Mouse (Mus musculus) embryonic facial prominence, embryonic 10.5 days (tissue): ENCODE measurements around the gene Nup93. TPM values are rescaled to one million over a fixed set of nuclear protein-coding genes. Genes with fewer than 3 reads are reported as not detected.

ENCODE experiments used
- DNase-seq: peaks from one replicate; pipeline ENCODE4 v3.0.0-alpha.2; 2017; ENCODE audit warnings: low spot score
- H3K27ac ChIP-seq: fragments of 300-500 bp; sonication (generic); replicated peaks from 2 replicates; pipeline ENCODE4 v1.5.1; 2016; ENCODE audit warnings: mild to moderate bottlenecking
- H3K27me3 ChIP-seq: fragments of 300-500 bp; sonication (generic); replicated peaks from 2 replicates; pipeline ENCODE4 v1.6.1; 2016; ENCODE audit warnings: low read depth, mild to moderate bottlenecking; ENCODE audit not compliant: poor library complexity, severe bottlenecking
- H3K36me3 ChIP-seq: fragments of 300-500 bp; sonication (generic); replicated peaks from 2 replicates; pipeline ENCODE4 v1.6.1; 2016; ENCODE audit warnings: mild to moderate bottlenecking, moderate library complexity
- H3K4me1 ChIP-seq: fragments of 300-500 bp; sonication (generic); 2 replicates; pipeline ENCODE4 v1.6.1; 2016
- H3K4me3 ChIP-seq: fragments of 300-500 bp; sonication (generic); 2 replicates; pipeline ENCODE4 v1.5.1; 2016; ENCODE audit warnings: mild to moderate bottlenecking, moderate library complexity
- H3K9me3 ChIP-seq: fragments of 300-500 bp; sonication (generic); 2 replicates; pipeline ENCODE4 v1.6.1; 2016; ENCODE audit warnings: mild to moderate bottlenecking
- WGBS: fragments of 180-500 bp; shearing (Covaris S2); methylation state at CpG from one replicate; pipeline ENCODE4 v1.1.7; 2016; 5-methylcytosine and 5-hydroxymethylcytosine counted together
- polyA plus RNA-seq: library from polyadenylated mRNA; unstranded; fragments of >200 nt; fragmentation: Nextera tagmentation; extraction: Ambion mirVana; gene quantifications from 2 replicates; pipeline ENCODE4 v1.2.1, GENCODE M21; 2016

The Nup93 gene
- polyA plus RNA-seq, 1 experiment from 2014 or later: 150 TPM

- no peaks in the 10 kb centered on the region for H3K4me1 ChIP-seq
- 81% methylated on average over 5 of the region's 5 CpGs for WGBS
- H3K36me3 ChIP-seq: no peaks in the 10 kb centered on the region
- H3K4me3 ChIP-seq: no peak overlapping the region
- no peaks in the 10 kb centered on the region for H3K27me3 ChIP-seq
- H3K9me3 ChIP-seq: no peaks in the 10 kb centered on the region
- H3K27ac ChIP-seq: no peak overlapping the region
- DNase-seq: no peak
Observed at GRCm38 (mm10) chr8:94280001-94280613, 65.7 kb downstream of the Nup93 start.

DNA sequence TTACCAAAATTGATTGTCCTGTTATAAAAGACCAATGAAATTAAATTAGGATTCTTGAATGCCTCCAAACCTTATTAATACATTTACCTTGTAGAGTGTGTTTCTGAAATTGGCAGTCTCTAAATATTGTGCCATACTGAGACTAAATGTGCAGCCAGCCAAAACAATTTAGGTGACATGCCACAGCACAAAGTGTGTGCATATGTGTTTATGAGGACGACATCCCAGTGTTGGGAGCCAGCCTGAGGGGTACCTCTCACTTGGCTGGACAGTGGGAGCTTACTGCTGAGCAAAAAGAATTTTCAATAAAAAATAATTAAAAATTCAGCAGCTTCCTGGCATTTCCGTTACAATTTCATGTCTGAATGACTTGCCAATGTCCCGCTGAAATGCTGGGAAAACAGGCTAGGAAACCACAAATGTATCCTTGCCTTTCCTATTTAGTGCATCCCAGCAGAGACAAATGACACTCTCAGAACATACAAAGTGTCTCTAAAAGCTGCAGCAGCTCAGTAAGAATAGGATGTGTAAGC, 68.2 kb downstream of the Nup93 start:
- Histone ChIP-seq H3K4me3 (no peak overlapping the region), H3K27ac (no peak overlapping the region), H3K27me3 (no peaks in the 10 kb centered on the region), H3K9me3 (no peaks in the 10 kb centered on the region), H3K4me1 (no peaks in the 10 kb centered on the region), H3K36me3 (no peaks in the 10 kb centered on the region)
- 92% methylated on average over 3 of the region's 3 CpGs for WGBS
- no peak for DNase-seq

DNA sequence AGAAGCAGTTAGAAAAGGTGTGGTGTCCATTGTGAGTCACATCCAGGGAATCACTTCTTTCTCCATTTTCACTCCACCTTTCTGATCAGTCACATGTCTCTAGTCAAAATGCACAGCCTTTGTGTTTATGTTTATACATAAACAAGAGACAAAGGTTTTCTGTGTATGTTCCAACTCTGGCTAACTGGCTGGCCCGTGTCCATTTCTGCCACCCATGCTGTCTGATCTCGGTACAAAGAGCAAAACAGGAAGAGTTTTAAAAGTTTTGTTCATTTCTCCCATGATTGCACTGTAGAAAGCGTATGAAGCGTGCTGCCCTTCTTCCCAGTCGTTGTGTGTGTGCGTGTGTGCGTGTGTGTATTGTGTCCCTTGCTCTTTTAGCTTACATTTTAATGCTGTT, 69.8 kb downstream of the Nup93 start:
- Histone ChIP-seq H3K4me3 (no peak overlapping the region), H3K27ac (no peak overlapping the region), H3K27me3 (no peaks in the 10 kb centered on the region), H3K36me3 (no peaks in the 10 kb centered on the region), H3K4me1 (no peaks in the 10 kb centered on the region), H3K9me3 (no peaks in the 10 kb centered on the region)
- 88% methylated on average over 7 of the region's 7 CpGs for WGBS
- no peak for DNase-seq

DNA sequence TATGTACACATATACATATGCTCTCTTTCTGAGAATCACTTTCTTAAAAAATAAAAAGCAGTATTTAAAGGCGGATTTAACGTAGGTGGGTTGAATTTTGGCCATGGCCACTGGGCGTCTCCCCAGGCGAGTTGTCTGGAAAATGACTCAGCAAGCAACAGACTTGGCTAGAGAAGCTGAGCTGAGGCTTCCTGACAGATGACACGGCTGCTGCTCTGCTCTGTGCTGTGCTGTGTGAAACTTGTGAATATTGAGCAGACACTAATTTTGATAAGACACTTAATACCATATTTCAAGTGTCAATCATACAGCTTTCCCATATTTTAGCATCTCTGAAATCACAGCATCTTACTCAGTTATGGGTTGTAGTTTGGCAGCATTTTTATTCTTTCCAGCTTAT, 76.2 kb downstream of the Nup93 start:
- Histone ChIP-seq H3K36me3 (peaks cover 28% of the 10 kb centered on the region), H3K27me3 (no peaks in the 10 kb centered on the region), H3K4me3 (no peak overlapping the region), H3K27ac (no peak overlapping the region), H3K9me3 (no peaks in the 10 kb centered on the region), H3K4me1 (no peaks in the 10 kb centered on the region)
- WGBS: 95% methylated on average over 5 of the region's 5 CpGs
- no peak for DNase-seq

DNA sequence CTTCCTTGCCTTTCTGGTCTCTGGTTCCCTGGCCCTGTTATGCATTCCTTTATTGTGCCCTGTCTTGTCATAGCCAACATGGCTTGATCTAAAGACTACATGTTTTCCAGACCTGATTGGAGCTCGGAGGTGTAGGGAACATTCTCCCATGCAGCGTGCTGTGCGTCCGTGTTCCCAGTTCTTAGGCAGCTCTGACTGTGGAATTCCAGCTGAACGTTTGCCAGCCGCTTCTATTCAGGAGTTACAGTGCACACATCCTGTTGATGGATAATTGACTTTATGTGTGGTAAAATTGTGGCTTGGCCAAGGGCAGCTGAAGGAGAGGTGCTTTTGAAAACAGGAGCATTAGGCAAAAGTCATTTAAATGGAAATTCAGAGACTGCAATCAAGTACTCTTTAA, 77.7 kb downstream of the Nup93 start:
- no peak overlapping the region for H3K4me3 ChIP-seq
- WGBS: 87% methylated on average over 6 of the region's 6 CpGs
- H3K9me3 ChIP-seq: no peaks in the 10 kb centered on the region
- DNase-seq: no peak
- peaks cover 41% of the 10 kb centered on the region for H3K36me3 ChIP-seq
- no peak overlapping the region for H3K27ac ChIP-seq
- no peaks in the 10 kb centered on the region for H3K27me3 ChIP-seq
- H3K4me1 ChIP-seq: peaks cover 3% of the 10 kb centered on the region; the same call in 1 of the 2 replicates

DNA sequence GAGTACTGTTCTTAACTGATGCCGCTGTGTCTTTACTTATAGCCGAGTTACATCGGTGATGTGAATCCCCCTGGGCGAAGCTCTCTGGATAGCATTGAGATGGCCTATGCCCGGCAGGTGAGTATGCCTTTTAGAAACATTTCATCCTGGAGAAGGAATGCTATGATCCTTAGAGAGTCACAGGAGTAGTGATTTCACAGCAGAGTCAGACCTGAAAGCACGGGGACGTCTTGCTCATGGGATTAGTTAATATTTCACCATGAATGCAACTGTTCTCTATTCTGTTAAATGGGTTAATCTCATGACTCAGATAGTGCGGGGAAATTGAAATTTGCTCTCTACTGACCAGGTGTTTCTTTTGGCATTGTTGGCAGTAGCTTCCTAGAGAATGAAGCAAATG, 78.3 kb downstream of the Nup93 start:
- 96% methylated on average over 8 of the region's 8 CpGs for WGBS

DNA sequence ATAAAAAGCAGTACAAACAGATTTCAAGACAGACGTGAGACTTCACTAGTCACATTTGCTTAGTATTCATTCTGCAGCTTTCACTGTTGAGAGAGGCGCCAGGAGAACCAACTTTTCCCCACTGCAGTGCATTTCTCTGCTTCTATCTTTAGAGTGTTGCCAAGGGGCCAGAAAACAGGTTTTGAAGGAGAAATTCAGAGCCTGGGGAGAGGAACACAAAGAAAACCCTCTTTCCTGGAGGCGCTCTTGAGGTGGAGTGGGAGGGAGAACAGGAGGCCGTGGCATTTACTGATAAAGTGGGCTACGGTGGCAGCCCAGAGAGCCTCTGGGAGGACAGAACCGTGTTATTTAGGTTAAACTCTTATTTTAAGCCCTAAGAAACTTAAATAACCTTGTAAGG, 81.3 kb downstream of the Nup93 start:
- H3K36me3 ChIP-seq: peaks cover 46% of the 10 kb centered on the region
- no peaks in the 10 kb centered on the region for H3K9me3 ChIP-seq
- 77% methylated on average over 6 of the region's 6 CpGs for WGBS
- H3K4me1 ChIP-seq: peaks cover 4% of the 10 kb centered on the region; the same call in 1 of the 2 replicates
- H3K27ac ChIP-seq: no peak overlapping the region
- no peaks in the 10 kb centered on the region for H3K27me3 ChIP-seq
- no peak for DNase-seq
- no peak overlapping the region for H3K4me3 ChIP-seq

More for the DNA sequence above, 78.3 kb downstream of the Nup93 start:
- Histone ChIP-seq H3K27me3 (no peaks in the 10 kb centered on the region), H3K4me1 (peaks cover 4% of the 10 kb centered on the region; the same call in 1 of the 2 replicates), H3K4me3 (no peak overlapping the region), H3K27ac (no peak overlapping the region), H3K9me3 (no peaks in the 10 kb centered on the region), H3K36me3 (peaks cover 46% of the 10 kb centered on the region)
- DNase-seq: no peak

- Histone ChIP-seq H3K9me3 (no peaks in the 10 kb centered on the region), H3K4me3 (no peak overlapping the region), H3K4me1 (peaks cover 4% of the 10 kb centered on the region; the same call in 1 of the 2 replicates), H3K27me3 (no peaks in the 10 kb centered on the region), H3K27ac (no peak overlapping the region), H3K36me3 (peaks cover 54% of the 10 kb centered on the region)
- 86% methylated on average over 9 of the region's 9 CpGs for WGBS
- no peak for DNase-seq
Observed at GRCm38 (mm10) chr8:94296312-94296991, 82.1 kb downstream of the Nup93 start.

DNA sequence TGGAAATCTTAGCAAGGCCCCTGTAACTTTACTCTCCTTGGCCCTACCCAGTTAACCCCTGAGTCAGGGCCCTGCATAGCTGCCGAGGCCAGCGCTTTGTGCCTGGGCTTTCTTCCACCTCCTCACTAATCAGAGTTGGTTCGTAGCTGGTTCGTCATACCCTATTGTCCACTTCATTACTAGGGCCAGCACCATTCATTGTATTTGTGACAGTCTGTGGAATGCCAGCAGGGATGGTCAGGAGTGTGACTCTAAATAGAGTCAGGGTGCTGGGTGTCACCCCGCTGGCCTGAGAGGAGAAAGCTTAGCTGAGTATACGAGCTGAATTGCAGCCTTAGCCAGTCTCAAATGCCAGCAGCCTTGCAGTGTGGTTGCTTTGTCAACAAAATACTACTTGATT, 82.7 kb downstream of the Nup93 start:
- Histone ChIP-seq H3K4me3 (no peak overlapping the region), H3K27me3 (no peaks in the 10 kb centered on the region), H3K36me3 (peaks cover 57% of the 10 kb centered on the region), H3K27ac (no peak overlapping the region), H3K9me3 (no peaks in the 10 kb centered on the region), H3K4me1 (peaks cover 4% of the 10 kb centered on the region; the same call in 1 of the 2 replicates)
- DNase-seq: no peak
- WGBS: 72% methylated on average over 6 of the region's 6 CpGs

DNA sequence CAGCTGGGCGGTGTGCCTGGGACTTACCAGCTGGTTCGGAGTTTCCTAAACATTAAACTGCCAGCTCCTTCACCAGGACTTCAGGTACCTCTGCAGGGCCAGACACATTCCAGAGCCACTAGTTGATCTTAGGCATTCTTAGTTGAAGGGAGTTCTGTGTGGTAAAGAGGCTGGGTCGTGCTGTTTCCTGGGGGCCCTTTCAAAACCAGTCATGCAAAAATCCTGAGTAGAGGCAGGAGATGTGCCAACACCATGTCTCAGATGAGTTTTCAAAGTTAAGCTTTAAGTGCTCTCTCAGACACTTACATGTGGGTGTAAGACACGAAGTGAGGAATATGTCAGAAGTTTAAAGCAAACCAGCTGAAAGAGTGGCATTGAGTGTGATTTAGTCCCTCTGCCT, 86.4 kb downstream of the Nup93 start:
- no peak for DNase-seq
- H3K27ac ChIP-seq: no peak overlapping the region
- no peaks in the 10 kb centered on the region for H3K9me3 ChIP-seq
- 72% methylated on average over 4 of the region's 4 CpGs for WGBS
- no peak overlapping the region for H3K4me3 ChIP-seq
- peaks cover 4% of the 10 kb centered on the region; the same call in 1 of the 2 replicates for H3K4me1 ChIP-seq
- H3K27me3 ChIP-seq: no peaks in the 10 kb centered on the region
- H3K36me3 ChIP-seq: peaks cover 69% of the 10 kb centered on the region

DNA sequence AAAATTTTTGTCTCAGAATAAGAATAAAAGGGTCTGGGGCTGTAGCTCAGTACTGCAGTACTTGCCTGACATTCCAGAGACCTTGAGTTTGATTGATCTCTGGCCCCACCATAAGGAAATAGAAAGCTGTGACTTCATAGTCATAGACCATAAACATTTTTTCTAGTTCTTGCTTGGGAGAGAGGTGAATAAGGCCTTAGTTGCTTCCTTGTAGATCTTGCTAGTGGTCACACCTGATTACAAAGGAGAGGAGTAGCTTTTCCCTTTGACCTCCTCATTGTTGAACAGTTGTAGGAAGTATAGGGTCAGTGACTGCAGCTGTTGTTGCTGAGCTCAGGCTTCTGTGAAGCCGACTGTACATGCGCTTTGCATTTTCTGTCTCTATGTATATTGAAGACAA, 90.0 kb downstream of the Nup93 start:
- no peaks in the 10 kb centered on the region for H3K4me1 ChIP-seq
- peaks cover 87% of the 10 kb centered on the region for H3K36me3 ChIP-seq
- no peaks in the 10 kb centered on the region for H3K9me3 ChIP-seq
- H3K27ac ChIP-seq: no peak overlapping the region
- H3K4me3 ChIP-seq: no peak overlapping the region
- no peaks in the 10 kb centered on the region for H3K27me3 ChIP-seq
- WGBS: 93% methylated on average over 2 of the region's 2 CpGs
- DNase-seq: no peak

DNA sequence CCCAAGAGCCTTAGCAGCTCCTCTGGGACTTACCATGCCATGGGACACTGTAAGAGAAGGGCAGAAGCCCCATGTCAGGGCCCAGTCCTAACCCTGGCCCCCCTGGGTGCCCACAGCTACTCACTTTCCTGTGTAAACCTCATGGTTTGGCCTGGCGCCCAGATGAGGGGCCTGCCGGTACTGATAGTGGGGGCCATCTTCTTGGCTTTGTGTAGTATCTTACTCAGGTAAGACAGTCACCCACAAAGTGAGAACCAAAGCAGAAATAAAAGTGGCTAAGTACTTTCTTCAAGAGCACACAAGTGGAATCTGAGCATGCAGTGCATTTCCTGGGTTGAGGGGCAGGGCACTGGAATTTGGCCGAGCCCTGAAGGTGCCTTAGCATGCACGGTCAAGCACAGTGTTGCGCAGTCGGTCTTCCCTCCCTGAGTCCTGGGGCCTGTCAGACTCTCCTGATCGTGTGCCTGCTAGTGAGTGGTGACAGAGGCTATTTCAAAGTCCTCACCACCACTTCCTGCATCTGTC, 92.7 kb downstream of the Nup93 start:
- peaks cover 96% of the 10 kb centered on the region for H3K36me3 ChIP-seq
- H3K27me3 ChIP-seq: no peaks in the 10 kb centered on the region
- WGBS: 90% methylated on average over 7 of the region's 7 CpGs

DNA sequence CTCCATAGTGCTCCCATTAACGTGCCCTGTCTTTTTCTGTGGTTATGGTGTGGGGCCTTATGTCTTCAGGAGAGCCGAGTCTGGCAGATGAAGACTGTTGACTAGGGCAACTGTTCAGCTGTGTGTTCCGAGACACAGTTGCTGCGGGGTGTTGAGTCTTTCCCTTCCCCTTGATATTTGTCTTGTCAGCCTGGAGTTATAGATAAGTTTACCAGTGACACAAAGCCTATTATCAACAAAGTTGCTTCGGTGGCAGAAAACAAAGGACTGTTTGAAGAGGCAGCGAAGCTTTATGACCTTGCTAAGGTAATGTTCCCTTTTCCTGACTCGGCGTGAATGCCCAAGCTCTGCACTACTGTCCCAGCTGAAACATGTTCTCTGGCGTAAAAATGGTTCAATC, 93.3 kb downstream of the Nup93 start:
- DNase-seq: no peak
- 92% methylated on average over 9 of the region's 9 CpGs for WGBS

More for the DNA sequence above, 92.7 kb downstream of the Nup93 start:
- H3K4me1 ChIP-seq: no peaks in the 10 kb centered on the region
- H3K9me3 ChIP-seq: no peaks in the 10 kb centered on the region
- DNase-seq: no peak
- H3K27ac ChIP-seq: no peak overlapping the region
- no peak overlapping the region for H3K4me3 ChIP-seq

More for the DNA sequence above, 93.3 kb downstream of the Nup93 start:
- Histone ChIP-seq H3K27ac (no peak overlapping the region), H3K27me3 (no peaks in the 10 kb centered on the region), H3K4me1 (no peaks in the 10 kb centered on the region), H3K4me3 (no peak overlapping the region), H3K36me3 (peaks cover 95% of the 10 kb centered on the region), H3K9me3 (no peaks in the 10 kb centered on the region)
